Mouse (Mus musculus) adrenal gland, postnatal 4 days (tissue): ENCODE results near the gene Clpsl2. TPM values are rescaled to one million over a fixed set of nuclear protein-coding genes. Genes with fewer than 3 reads are reported as not detected.
A peak's percentile ranks its signal among the peaks of the same experiment; 100 is the strongest.
"Not testable (repeated sequence)": the region's sequence is repeated elsewhere in the genome, so short reads cannot be mapped to it uniquely, and the experiment has no call there.

Source experiments
- DNase-seq, 2 experiments: peaks; one replicate each; pipeline ENCODE4 v3.0.0; 2021 to 2022; ENCODE audit warnings: low spot score in 2 of 2, mixed read lengths in 2 of 2
- total RNA-seq, 2 experiments: library from RNA; stranded (reverse); gene quantifications; 2 replicates each; pipeline ENCODE4 v1.2.3; 2021

Clpsl2 gene
- total RNA-seq, 2 experiments from 2014 or later: not detected

DNA sequence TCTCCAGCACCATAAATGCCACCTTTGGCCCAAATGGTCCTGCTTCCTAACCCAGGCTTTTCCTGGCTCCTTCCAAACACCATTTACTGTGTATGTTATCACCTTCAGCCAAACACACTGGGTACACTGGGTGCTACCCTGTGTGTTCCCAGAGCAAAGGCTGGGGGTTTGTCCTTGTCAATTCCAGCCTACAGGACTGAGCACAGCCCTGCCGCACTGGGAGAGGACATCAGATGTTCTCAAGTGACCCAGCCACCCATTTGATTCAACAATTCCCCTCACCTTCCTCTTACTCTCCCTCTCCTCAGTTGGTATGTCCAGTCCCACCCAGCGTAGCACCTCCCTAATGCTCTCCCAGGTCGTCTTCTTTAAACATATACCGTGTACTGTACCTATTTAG, 28.6 kb upstream of the Clpsl2 start:
- DNase-seq: no peak

GRCm38 (mm10) chr17:28521071-28521726, 28.0 kb upstream of the Clpsl2 start:
- no peak for DNase-seq

DNA sequence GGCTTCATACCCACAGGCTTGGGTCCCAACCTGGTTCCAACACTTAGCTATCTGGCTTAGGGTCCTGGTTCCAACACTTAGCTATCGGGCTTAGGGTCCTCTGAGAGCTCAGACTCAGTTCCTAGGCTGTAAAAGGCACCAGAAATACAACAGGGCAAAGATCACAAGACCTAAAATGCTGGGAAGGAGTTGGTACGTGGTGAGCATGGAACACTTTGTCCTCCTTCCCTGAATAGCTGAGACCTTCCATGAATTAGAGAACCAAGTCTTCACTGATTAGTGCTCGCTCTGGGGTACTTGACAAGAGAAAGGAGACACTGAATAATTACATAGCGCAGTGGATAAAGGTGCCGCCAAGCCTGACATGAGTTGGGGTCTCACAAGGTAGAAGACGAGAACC, 27.3 kb upstream of the Clpsl2 start:
- no peak for DNase-seq

- peak; percentile 60 to 79 for DNase-seq
Observed at GRCm38 (mm10) chr17:28522623-28523354, 26.4 kb upstream of the Clpsl2 start.

DNA sequence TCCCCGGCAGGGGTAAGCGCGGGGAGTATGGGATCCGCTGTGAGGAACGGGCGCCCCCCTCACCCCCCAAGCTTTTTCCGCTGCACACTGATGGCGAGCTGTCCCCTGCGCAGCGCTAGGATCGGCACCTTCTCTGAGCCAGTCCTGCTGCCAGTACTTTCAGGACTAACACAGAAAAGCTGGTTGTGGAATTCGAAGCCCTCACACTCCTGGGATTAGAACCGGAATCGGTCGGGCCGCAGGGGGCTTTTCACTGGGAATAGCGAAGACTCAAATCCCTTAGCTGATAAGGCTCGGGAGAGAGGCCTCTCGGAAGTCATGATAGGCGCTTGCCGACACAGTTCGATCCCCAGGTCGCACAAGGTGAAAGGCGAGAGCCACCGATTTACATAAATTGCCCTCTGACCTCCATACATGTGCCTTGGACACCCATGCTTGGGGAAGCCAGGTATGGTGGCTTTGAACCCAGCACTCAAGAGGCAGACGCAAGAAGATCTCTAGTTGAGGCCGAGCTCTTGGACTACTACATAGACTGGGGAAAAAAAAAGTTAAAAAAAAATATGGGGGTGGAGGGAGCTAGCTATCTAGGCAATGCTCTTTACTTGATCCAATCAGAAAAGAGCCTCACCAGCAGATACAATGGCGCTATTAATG, 25.7 kb upstream of the Clpsl2 start:
- no peak for DNase-seq

GRCm38 (mm10) chr17:28524009-28524695, 25.1 kb upstream of the Clpsl2 start:
- DNase-seq: no peak

DNA sequence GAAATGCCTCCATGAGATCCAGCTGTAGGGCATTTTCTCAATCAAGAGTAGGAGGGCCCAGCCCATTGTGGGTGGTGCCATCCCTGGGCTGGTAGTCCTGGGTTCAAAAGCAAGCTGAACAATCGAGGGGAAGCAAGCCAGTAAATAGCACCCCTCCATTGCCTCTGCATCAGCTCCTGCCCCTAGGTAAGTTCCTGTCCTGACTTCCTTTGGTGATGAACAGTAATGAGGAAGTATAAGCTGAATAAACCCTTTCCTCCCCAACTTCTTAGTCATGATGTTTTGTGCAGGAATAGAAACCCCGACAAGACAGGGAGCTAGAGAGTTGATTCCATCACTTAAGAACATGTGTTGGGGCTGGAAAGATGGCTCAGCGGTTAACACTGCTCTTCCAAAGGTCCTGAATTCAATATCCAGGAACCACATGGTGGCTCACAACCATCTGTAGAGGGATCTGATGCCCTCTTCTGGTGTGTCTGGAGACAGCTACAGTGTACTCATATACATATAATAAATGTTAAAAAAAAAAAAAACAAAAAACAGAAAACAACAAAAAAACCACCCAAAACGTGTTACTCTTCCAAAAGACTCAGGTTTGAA, 24.3 kb upstream of the Clpsl2 start:
- no peak for DNase-seq

- DNase-seq: peak in 1 of 2 experiments; percentile 47
Observed at GRCm38 (mm10) chr17:28527184-28528042, 21.8 kb upstream of the Clpsl2 start.

DNA sequence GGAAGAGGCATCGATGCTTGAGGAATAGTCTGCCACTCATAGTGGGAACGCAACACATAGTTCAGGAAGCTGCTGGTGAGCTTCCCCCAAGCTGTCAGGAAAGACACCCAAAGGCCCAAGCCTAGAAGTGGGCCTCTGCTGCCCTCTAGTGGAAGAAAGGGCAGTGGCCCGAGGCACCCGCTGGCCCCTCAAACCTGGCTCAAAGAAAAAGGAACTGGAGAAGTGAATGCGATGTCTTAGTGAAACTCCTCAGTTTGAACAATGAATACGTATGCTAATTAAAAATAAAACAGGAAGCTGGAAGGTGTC, 21.2 kb upstream of the Clpsl2 start:
- DNase-seq: peak; percentile 68 to 82

- DNase-seq: no peak
Observed at GRCm38 (mm10) chr17:28529116-28529515, 20.1 kb upstream of the Clpsl2 start.

DNA sequence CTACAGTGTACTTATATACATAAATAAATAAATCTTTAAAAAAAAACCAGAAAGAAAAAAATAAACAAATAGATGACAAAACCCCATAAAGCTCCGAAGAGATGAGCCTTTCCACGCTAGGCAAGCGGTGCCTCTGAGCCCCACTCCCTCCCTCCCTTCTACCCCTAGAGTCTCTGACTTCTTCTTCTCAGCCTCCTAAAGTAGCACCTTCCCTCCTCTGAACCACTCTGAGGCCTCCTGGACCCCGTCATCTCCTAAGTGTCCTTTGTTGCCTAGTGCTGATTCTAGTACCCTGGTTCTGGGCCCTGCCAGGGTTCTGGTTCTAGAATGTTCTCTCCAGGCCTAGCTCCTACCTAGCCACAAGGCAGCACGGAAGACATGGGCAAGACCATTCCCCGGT, 18.7 kb upstream of the Clpsl2 start, which contains the start of gene Armc12:
Gene Armc12, plus strand, starts transcription at position 301 of the 400 bp plus-strand sequence.
- no peak for DNase-seq

GRCm38 (mm10) chr17:28531946-28532345, 17.3 kb upstream of the Clpsl2 start:
- DNase-seq: no peak

DNA sequence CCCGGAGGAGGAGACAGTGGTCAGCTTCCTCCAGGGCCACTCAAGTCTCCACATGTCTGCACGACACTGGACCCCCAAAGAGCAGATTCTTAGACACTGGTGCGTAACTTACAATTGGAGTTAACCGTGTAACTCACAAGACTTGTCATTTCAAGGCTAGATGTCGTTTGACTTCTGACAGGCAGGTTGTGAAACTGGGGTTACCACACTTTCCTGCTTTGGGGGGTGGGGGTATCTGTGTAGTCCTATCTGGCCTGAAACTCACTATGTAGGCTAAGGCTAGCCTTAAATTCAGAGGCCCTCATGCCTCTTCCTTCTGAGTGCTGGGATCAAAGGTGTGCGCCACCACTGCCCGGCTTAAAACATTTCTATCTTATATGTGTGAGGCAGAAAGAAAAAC, 16.7 kb upstream of the Clpsl2 start:
- no peak for DNase-seq

GRCm38 (mm10) chr17:28533327-28533726, 15.9 kb upstream of the Clpsl2 start:
- no peak for DNase-seq

DNA sequence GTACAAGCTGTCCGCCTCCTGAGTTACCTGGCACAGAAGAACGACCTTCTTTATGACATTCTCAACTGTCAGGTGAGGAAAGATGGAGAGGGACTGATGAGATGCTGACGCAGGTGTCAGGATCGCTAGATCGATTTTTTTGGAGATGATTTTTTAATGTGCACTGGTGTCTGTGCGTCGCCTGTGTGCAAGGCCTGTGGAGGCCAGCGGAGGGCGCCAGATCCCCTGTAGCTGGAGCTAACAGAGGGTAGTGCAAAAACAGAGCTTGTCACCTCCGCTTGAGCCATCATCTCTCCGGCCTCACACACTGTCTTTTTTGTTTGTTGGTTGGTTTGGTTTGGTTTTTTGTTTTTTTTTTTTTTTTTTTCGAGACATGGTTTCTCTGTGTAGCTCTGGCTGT, 11.3 kb upstream of the Clpsl2 start:
- no peak for DNase-seq

DNA sequence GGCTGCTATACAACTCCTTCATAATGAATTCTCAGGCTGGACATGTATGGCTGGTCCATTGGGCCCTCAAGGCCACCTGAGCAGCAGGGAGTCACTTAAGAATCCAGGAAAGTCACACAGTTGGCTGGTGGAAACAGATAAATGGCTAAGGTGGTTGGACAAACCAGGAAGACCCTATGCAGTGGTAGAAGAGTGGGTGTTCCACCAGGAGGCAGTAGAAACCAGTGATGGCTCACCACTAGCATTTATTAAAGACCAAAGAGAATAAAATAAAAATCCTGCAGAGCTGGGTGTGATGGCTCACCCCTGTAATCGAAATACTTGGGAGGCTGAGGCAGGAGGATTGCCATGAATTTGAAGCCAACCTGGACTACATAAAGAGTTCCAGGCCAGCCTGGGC, 2.3 kb upstream of the Clpsl2 start:
- DNase-seq: no peak

GRCm38 (mm10) chr17:28548550-28548949, 661 bp upstream of the Clpsl2 start:
- no peak for DNase-seq

DNA sequence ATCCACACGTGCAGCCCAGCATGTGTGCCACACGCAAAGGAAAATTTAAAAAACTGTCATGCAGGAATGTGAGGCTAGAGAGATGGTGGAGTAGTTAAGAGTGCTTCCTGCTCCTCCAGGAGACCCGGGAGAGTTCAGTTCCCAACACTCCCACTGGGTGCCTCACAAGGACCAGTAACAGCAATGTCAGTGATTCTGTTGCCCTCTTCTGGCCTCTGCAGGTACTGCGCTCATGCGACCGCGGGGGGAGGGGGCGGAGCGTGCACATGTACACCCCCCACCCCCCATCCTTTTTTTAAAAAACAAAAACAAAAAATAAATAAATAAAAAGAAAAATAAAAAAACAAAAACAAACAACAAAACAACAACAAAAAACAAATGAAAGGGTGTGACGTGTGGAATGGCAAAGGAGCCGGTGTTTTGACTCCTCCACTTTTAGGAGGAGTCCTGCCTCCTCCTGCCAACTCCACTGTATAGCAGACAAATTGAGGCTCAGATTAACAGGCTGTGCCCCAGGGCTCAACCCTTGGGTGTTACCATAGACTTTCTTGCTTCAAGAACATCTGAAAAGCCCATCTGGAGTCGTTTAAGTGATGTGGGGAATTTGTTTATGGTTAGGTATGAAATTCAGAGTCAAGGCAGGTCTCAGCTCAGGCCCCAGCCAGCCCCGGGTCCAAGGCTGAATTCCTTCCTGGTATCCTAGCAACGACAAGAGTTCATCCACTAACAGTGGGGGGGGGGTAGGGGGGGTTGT, 4.0 kb downstream of the Clpsl2 start:
- DNase-seq: peak; percentile 47 to 60

DNA sequence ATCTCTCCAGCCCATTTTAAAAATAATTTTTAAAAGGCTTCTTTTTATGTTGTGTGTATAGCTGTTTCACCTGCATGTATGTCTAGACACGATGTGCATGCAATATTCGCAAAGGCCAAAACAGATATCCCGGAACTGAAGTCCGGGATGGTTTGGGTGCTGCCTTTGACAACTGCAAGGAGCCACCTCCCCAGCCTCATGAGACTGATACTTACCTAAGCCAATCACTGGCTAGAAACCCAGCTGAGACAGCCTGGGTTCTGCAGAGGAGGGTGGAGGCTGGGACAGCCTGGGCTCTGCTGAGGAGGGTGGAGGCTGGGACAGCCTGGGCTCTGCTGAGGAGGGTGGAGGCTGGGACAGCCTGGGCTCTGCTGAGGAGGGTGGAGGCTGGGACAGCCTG, 4.8 kb downstream of the Clpsl2 start:
- DNase-seq: not testable (repeated sequence)
